Mouse (Mus musculus) ovary, postnatal 36 days (tissue): ENCODE measurements around the gene Hist3h2a.
A peak's percentile ranks its signal among the peaks of the same experiment; 100 is the strongest.

Experiments used
- DNase-seq: peaks from one replicate; pipeline ENCODE4 v3.0.0; 2022; ENCODE audit warnings: low spot score, mixed read lengths

The Hist3h2a gene

DNA sequence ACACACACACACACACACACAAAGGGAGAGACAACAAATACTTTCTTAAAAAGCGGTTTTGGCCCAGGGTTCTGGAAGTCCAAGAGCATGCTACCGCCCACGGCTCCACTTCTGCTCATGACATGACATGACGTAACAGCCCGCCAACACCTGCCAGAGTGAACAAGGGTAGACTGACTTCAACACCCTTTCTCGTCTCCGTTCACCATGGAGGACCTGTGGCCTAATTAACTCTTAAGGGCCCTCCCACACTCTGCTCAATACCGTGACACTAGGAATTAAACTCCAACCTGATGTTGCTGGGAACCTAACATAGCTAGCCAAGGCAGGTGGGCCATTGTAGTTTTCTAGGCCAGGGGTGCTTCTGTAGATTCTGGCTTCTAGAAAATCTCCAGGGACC, 14.5 kb downstream of the Hist3h2a start:
- DNase-seq: no peak

DNA sequence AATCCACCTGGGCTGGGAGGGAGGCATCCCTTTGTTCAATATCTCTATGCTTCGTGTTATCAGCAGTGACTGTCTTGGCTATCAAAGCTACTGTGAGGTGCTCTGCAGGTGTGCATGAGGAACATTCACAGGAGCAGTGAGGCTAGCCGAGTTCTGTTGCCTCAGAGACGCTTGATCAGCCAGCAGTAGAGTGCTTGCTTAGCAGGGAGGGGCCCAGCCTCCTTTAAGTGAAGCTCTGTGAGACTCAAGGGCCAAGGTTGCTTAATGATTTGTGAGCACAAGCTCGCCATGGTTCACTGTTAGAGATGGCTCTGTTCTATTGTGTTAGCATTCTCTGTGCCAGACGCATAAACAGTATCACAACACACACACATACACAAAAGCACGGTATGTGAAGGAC, 15.2 kb downstream of the Hist3h2a start:
- no peak for DNase-seq

DNA sequence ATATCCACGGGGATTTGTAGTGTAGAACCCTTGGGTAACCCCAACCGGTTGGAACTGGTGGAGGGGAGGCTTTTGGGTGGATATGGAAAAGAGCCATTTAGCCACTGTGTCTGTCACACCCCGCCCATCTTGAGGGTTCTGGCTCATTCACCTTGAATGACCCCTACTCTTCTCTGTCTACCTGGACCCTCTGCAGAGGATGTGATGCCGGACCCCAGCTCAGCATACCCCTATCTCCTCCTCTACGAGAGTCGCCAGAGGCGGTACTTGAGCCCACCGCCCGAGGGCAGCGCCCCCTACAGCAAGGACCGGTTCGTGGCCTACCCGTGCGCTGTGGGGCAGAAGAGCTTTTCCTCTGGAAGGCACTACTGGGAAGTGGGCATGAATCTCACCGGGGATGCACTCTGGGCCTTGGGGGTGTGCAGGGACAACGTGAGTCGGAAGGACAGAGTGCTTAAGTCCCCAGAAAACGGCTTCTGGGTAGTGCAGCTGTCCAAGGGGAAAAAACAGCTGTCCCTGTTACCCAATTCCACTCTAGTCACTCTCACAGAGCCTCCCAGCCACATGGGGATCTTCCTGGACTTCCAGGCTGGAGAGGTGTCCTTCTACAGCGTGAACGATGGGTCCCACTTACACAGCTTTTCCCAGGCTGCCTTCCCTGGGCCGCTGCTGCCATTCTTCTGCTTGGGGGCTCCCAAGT, 16.5 kb downstream of the Hist3h2a start:
- no peak for DNase-seq

DNA sequence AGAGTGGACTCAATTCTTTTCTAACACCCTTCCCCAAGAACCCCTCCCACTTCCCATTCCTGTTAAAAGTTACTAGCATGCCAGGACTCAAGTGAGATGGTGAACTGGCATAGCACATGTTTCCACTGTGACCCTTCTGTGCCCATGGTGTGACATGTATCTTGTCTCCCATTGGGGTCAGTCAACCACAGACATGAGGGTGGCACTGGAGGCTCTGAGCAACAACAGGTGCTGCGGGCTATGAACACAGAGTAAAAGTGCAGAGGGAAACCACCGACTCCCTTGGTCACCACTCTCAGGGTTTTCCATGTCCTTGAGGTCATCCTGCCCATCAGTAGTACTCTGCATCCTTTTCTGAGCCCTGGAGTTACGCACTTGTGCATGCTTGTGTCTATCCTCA, 17.3 kb downstream of the Hist3h2a start:
- DNase-seq: no peak

DNA sequence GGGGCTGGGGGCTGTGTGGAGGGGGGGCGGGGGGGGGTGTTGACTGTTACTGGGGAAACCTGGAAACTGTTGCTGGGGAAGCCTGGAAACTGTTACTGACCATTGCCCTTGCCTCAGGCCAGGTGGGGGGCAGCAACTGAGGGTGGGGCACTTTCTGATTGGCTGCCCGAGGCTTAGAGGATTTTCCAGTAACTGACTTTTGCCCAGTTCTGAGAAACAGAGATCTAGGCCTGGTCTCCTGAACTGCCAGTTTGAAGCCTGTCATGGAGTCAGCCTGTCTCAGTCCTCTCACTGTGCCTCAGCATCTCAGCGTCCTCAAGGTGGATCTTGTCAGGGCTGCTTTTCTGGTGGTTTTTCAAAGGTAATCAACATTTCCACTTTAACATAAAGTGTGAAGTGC, 19.9 kb downstream of the Hist3h2a start:
- no peak for DNase-seq

DNA sequence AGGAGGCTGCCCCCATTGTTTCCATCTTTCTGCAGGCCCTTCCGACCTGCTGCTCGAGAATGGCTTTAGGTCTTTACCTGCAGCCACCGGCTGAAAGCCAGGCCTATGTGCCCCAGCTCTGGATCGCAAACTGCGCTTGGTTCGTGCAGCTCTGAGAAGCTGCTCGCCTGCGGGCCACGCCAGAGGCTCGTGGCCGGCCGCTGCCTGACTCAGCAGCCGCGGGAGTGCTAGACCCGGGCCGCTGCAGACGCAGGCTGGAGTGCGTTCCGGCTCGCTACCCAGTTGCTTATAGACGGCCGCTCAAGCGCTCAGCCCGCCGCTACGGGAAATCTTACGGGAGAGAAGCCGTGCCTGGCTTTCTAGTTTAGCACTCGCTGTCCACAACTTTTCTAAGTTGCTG, 22.7 kb downstream of the Hist3h2a start:
- no peak for DNase-seq

DNA sequence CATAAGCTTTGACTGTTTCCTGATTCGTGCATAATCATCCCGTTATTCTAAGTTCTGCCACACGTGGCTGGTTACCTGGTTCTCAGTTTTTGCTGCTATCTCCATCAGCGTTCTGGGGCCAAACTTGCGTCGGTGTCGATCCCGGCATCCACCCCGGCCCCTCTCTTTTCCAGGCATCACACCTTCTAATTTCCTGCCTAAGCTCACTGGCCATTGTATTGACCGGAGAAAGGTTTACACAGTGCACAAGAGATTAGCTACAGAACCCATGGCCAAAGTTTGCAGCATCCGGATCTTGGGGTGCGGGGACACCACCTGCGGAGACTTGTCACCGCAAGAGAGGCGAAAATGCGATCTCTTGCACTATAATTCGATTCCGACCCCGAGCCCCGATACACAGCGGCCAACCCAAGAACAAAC, 23.1 kb downstream of the Hist3h2a start:
- no peak for DNase-seq

DNA sequence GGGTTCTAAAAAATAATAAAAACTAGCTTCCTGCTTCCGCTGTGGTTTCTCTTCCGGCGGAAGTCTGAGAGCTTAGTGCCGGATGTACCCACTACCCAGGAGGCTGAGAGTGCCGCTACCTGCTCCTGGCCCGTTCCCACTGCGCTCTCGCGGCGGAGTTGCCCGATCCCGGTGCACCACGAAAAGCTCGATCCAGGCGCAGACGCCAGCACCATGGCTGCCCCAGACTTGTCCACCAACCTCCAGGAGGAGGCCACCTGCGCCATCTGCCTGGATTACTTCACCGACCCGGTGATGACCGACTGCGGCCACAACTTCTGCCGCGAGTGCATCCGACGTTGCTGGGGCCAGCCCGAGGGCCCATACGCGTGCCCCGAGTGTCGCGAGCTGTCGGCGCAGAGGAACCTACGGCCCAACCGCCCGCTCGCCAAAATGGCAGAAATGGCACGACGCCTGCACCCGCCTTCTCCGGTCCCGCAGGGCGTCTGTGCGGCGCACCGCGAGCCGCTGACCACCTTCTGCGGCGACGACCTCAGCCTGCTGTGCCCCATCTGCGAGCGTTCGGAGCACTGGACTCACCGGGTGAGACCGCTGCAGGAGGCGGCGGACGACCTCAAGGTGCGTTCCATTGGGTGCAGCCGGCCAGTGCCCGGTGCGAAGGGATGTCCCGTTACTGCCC, 23.7 kb downstream of the Hist3h2a start, which contains the start of gene Trim11:
TSS of gene Trim11 (plus strand) at position 67 of the 679 bp plus-strand sequence.
- peak; percentile 56 for DNase-seq

DNA sequence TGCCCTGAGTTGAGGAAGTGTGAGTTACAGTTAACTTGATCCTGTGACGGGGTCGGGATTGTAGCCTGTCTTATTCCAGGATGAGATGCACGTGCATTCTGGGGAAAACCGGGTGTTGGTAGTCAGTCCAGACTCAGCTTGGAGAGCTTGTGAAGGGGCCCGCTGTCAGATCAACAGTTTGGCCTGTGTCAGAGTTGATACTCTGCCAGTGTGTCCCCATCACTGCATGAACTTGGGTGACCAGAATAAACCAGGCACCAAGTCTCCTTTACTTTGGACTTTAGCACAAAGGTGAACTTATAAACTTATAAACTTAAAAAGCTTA, 24.2 kb downstream of the Hist3h2a start:
- DNase-seq: no peak

DNA sequence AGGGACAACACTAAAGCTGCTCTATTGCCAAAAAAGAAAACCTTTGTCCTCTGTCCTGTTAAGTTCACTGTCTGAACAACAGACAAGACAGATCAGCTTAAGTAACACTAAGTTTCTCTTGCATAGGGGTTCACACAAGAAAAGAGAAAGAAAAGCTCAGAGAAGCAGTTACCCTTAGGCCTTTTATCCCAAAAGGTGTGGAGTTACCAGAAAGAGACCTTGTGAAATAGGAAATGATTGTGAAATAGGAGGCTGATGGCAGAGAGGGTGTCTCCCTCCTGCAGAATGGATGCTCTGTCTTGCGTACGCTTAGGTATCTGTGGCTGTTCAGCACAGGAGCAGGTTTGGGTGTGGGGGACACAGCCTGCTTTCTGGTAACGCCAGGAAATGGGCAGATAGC, 24.7 kb downstream of the Hist3h2a start:
- no peak for DNase-seq

DNA sequence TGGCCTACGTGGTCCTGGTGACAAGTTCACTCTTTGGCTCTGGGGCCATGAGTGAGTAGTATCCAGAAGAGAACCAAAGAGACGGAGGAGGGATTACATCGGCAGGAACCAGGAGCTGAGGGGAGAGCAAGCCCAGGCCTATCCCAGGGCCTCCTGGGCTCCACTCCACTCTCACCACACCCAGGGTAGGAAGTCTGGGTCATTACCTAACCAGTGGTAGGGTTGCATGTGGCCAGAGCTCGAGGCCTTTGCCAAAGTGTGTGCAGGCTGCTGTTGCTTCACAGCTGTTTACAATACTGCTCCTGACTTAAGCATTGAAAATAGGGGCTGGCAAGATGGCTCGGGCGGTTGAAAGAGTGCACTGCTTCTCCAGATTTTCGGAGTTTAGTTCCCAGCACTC, 25.2 kb downstream of the Hist3h2a start:
- no peak for DNase-seq

DNA sequence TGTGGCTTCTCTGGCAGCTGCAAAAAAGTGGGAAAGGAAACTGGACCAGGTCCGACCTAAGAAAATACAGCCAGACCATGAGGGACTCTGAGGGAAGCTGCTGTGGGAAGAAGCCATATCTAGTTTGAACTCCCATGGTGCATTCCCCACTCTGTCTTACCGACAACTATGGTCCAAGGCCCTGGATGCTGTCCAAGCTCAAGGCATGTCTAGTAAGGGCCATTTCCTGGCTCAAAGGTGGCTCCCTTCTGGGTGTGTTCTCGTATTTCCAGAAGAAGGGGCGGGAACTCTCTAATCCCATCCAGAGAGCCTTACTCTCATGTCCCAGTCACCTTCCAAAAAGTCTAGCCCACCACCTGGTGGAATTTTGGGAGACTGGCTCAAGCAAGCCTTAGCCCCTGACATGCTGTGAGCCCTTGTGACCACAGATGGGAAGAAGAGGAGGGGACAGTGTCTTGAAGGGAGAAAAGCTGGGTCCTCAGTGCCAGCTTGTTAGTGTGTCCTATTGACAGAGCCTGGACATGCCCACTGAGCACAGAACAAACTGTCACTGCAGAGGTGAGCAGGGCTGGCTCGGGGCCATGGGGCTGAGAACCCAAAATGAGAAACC, 26.0 kb downstream of the Hist3h2a start:
- DNase-seq: no peak

DNA sequence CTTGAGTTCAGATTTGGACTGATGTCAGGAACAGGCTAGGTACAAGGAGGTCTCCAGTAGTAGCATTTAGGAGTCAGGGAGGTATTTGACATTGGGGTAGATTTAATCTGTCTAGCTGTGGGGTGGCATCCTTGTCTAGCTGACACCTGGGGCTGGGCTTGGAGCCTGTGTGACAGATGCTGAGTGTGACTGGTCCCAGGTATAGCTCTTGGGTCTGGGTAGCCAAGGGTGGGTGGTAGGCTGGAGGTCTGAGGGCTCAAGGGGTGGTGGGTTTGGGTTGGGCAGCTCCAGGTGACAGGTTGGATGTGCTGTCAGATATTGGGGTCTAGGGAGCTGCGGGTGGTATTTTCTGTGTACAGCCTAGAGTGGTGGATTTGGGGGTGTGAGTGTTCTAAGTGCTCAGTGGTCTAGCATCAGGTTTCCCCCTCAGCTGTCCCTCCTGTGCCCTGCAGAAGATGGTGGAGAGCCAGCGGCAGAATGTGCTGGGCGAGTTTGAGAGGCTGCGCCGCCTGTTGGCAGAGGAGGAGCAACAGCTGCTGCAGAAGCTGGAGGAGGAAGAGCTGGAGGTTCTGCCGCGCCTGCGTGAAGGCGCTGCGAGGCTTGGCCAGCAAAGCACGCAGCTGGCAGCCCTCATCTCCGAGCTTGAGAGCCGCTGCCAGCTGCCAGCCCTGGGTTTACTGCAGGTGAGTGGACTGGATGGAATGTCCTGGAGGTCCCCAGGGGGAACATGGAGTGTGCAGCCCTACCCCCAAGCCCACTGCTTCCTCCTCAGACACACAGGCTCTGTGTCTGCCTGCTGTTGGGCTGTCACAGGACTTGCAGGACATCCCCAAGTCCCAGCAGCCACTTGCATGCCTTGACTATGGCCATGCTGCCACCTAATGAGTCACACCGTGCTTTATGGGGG, 27.3 kb downstream of the Hist3h2a start:
- DNase-seq: peak; percentile 47

DNA sequence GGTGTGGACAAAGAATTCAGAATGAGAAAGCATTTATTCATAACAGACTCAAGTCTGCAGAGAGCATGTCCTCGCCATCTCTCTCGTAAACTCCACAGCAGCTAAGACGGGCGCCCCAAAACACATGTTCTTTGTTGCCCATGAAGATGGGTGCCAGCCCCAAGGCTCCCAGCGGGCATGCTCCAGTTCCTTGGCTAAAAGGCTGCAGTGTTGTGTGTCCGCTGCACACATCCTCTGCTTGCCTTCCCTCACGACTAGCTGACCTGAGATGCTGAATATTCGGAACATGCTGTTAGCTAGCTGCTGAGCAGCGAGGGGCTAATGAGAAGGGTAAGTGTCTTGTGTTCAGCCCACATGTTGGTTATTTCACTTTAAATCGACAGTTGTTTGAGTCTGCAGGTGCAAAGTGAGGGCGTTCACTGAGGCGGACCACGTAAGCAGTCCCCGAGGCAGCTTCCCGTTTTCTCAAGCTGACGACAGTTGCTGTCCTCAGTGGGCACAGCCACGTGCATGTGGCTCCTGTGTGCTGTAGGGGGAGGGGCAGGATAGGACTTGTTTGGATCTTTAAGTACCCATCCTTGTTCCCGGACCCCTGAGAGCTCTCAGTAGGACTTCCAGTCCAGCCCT, 28.1 kb downstream of the Hist3h2a start:
- no peak for DNase-seq

DNA sequence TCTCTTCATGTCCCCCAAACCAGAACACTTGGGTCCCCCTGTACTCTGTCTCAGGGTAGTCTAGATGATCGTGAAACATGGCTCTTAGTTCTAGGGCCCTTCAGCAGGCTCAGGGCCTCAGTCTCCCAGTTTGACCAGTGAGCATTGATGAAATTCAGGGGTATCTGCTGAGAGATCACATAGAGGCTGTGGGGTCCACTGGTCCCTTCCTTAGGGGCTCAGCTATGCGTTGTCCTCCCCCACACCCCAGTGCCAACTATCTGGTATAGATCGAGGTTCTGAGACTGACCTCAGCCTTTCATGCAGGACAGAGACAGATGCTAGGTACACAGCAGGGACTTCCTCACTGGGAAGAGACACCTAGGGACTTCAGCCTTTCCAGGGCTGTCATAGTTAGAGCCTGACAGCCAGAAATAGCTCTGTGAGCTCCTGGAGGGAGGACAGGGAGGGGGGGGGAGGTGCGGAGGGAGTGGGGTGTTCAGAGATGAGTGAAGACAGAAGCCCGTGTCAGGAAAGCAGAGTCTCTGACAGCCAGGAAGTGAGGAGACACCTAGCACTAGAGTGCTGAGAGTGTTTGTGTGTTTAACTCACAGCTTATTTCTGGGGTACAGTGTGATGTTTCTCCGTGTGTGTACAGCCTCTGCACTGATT, 29.3 kb downstream of the Hist3h2a start:
- DNase-seq: no peak

DNA sequence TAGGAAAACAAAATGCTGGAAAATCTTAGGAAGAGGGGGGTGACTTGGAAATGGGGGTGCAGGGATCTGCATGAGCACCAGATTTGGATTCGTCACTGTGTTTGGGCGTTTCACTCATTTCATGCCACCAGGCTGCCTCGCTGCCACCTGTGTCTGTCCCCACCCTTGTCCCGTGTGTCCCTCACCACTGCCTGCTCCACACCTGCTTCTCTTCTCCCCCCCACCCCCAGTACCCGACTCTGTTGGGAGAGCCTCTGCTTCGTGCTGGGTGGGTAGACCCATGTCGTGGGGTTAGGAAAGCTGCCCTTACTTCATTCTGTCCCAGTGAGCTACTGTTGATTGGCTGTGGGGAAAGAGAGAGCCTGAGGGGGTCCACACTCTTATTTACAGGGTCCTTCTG, 30.2 kb downstream of the Hist3h2a start:
- DNase-seq: no peak

DNA sequence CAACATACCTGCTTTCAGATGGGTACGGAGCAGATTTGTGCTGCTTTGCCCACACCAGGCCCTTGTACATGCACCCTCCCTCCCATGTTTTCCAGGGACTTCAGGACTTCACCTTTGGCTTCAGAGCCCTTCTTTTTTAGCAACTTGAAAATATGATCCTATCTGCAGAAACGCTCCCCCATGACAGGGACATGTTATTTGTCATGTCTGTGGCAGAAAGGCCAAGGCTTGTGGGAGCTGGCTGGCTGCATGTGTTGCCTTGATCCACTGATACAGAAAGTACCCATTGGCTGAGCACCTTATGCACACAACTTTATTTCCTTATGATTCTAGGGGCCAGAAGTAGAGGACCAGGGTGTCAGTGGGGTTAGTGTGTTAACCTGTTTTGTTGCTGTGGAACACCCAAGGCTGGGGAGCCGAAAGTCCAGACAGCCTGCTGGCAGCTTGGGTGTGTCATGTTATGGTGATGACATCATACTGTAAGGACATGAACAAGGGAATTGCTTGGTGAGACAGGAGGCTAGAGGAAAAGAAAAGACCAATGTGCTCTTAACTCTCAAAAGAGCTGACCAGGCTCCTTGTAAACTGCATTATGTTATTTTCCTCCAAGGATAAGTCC, 30.9 kb downstream of the Hist3h2a start:
- DNase-seq: no peak

DNA sequence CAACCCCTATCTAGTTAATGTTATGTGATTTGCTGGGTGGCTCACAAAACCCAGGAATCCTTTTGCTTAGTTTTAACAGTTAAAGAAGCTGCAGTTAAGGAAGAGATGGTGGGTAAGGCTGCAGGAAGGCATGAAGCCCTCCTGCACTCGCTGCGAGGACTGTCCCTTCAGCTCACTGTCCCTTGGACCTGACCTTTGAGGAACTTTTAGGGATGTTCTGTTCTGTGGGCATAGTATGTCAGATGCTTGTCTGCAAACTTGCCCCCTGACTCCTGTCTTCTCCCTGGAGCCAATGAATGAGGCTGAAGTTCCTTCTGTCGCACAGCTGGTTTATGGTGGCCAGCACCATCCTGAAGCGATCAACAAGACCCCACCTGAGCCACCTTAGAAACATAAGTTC, 34.7 kb downstream of the Hist3h2a start:
- DNase-seq: no peak

DNA sequence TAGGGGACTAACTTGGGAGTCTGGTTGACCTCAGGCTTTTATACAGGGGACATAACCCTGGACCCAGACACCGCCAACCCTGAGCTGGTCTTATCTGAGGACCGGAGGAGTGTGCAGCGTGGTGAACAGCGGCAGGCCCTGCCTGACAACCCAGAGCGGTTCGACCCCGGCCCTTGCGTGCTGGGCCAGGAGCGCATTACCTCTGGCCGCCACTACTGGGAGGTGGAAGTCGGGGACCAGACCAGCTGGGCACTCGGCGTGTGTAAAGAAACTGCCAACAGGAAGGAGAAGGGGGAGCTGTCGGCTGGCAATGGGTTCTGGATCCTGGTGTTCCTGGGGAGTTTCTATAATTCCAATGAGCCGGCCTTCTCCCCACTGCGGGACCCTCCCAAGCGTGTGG, 35.7 kb downstream of the Hist3h2a start:
- DNase-seq: no peak

DNA sequence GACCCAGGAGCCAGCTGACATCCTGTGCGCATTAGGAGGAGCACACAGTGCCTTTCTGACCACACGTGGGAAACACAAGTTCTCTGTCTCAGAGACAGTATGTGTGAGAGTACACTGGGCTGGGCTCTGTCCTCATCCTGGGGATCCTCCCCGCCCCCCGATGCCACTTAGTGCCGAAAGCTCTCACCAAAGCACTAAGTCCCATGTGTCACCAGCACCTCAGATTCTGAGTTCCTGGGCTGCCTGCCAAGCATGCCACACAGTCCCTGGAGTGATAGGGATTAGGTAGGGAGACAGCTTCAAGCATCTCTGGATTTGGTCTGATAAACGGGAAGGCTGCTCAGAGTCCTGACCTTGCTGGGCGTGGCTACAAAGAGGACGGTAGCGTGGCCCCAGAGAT, 36.3 kb downstream of the Hist3h2a start:
- no peak for DNase-seq

DNA sequence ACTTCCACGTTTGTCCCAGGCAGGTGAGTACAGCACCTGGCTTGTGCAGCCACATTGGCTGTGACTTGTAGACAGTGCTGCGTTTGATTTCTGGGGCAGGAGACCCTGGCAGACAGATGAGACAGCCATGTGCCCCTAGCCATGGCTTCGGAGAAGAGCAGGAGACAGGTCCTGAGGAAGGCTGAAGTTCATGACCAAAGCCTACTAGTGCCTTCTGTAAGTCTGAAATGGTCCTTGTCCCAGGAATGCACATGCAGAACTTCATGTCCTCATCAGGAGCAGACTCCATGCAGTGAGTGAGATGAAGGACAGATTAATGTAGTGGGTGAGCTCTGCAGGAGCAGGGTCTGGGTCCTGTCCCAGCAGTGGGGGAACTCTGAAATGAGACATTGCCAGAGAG, 37.4 kb downstream of the Hist3h2a start:
- no peak for DNase-seq
